In the genomic region with DNA sequence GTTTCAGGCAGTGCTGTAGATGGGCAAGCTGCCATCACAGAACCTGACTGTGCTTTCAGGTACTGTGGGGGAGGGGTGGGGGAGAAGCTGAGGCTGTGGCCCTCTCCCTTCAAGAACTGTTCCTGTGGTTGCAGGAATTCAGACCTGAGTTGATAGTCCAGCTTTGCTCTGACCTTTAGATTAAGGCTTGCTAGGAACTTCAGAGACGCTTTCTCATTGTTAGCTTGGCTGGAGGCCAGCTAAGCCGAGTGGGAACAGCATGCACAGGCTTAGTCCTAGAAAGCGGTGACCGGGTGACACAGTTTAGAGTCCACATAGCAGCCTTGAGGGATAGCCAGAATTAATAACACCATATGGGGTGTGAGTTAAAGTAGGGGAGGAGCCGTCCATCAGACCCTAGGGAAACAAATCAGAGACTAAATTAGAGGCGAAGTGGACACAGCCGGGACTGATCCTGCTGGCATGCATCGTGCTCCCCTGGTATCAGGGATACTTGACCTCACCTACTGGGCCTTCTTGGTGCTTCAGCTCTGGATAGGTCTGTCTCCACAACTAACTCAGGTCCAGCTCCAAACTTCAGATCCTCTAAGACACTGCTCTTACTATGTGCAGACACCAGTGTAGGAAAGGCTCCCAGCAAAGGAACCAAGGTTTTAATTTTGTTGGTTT, we compare ENCODE assay signal across 8 mouse cellular contexts.
A peak's percentile ranks its signal among the peaks of the same experiment; 100 is the strongest.
DNase-seq lines count a peak whose midpoint lies in the region; ATAC-seq lines count a peak whose summit lies in the region.

No protein-coding gene starts in this region.

- H3K4me3 ChIP-seq in forebrain, embryonic 16.5 days (replicated peaks; ENCODE audit: low read length), result no peak overlapping the region

- H3K4me2 ChIP-seq in forebrain, embryonic 16.5 days (ENCODE audit: low read length), result peak overlapping the region; percentile 29

- H3K9me3 ChIP-seq in forebrain, embryonic 16.5 days (ENCODE audit: control insufficient read depth, low read length), result no peaks in the 10 kb centered on the region

- ATAC-seq in forebrain, embryonic 16.5 days, result peak; percentile 82

- H3K9ac ChIP-seq in forebrain, embryonic 16.5 days (replicated peaks; ENCODE audit: low read depth, low read length), result no peak overlapping the region

- H3K27me3 ChIP-seq in forebrain, embryonic 16.5 days (replicated peaks; ENCODE audit: control insufficient read depth, insufficient read depth, low read length), result no peaks in the 10 kb centered on the region

- peak; percentile 36 to 43 for DNase-seq in right cerebral cortex, postnatal 10 days (ENCODE audit: low spot score in 2 of 2)
- DNase-seq in right cerebral cortex, adult 18-20 months, result no peak
- peak; percentile 40 for DNase-seq in kidney, adult 11 months
- peak; percentile 12 for DNase-seq in lung, postnatal 25 days (ENCODE audit: low spot score)
- peak; percentile 76 for DNase-seq in urinary bladder, postnatal 14 days (ENCODE audit: low spot score)
- no peak for DNase-seq in layer of hippocampus, adult 18-20 months (ENCODE audit: low spot score in 2 of 2)
- no peak for DNase-seq in spleen, adult 12 weeks (ENCODE audit: low spot score)

- no peaks in the 10 kb centered on the region for H3K36me3 ChIP-seq in forebrain, embryonic 16.5 days (ENCODE audit: control insufficient read depth, insufficient read depth)

- WGBS in forebrain, embryonic 16.5 days, result 26% methylated on average over 8 of the region's 8 CpGs

- H3K4me1 ChIP-seq in forebrain, embryonic 16.5 days (replicated peaks; ENCODE audit: control insufficient read depth, insufficient read depth, low read length), result peaks cover 7% of the 10 kb centered on the region

- H3K27ac ChIP-seq in forebrain, embryonic 16.5 days (ENCODE audit: low read length), result no peak overlapping the region

Comparison
In these comparisons a context has a peak if more than half of its experiments do, and no peak if none do; other contexts are left out.
1. DNase-seq: peak in right cerebral cortex, postnatal 10 days (2 of 2), kidney, adult 11 months (single experiment), lung, postnatal 25 days (single experiment) and urinary bladder, postnatal 14 days (single experiment); none in right cerebral cortex, adult 18-20 months (single experiment), layer of hippocampus, adult 18-20 months (0 of 2) and spleen, adult 12 weeks (single experiment).